Mouse (Mus musculus) layer of hippocampus, adult 2 months (tissue): Measurements from ENCODE around the gene Hes7. TPM values are rescaled to one million over a fixed set of nuclear protein-coding genes. Genes with fewer than 3 reads are reported as not detected.

Experiments used
- DNase-seq, 2 experiments: peaks; one replicate each; pipeline ENCODE4 v3.0.0; 2022; ENCODE audit warnings: low spot score in 2 of 2
- H3K27ac ChIP-seq: fragments of 200-600 bp; 2 replicates; pipeline ENCODE4 v1.8.1; 2022
- H3K4me3 ChIP-seq: fragments of 200-600 bp; 2 replicates; pipeline ENCODE4 v1.8.1; 2022; ENCODE audit warnings: mild to moderate bottlenecking
- CTCF ChIP-seq: fragments of 200-600 bp; conservative IDR thresholded peaks from 2 replicates; pipeline ENCODE4 v1.8.1; 2022; ENCODE audit warnings: antibody characterized with exemption, mild to moderate bottlenecking, moderate library complexity
- total RNA-seq, 2 experiments: library from RNA; stranded (reverse); gene quantifications; 2 replicates each; pipeline ENCODE4 v1.2.3; 2021

Hes7 gene
- total RNA-seq, 2 experiments from 2014 or later, result 0.79 to 1.0 TPM

DNA sequence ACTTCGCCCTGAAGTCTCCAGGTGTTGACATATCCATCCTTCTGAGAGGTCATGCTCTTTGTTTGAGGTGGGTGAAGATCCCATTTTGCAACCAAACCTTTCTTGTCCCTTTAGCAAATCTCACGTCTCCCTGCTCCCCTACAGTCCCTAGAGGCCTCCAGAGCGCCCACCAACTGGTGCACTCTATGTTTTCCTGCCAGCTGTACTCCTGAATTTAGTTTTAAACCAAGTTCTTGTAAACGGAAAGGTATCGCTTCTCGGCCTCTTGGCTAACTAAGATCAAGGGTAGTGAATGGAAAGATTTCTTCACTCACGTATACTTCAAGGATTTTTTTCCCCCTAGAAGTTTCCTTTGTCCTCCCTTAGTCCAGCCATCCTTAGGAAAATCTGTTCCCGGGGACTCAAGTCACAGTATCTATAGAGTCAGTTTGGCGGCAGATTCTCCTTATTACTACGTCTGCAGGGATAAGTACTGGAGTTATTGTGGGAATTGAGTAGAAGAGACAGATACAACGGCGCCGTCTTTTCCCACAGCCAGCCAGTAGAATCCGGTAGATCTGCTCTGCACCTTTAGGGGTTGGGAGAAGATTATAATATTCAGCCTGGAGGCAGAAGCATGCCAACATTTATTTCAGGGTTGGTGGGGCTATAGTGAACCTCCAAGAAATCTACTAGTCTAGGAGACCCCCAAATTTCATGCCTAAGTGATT, 603 bp upstream of the Hes7 start:
- DNase-seq, result no peak
- TF ChIP-seq CTCF, result no peak
- no peak overlapping the region for H3K4me3 ChIP-seq
- no peak overlapping the region for H3K27ac ChIP-seq

DNA sequence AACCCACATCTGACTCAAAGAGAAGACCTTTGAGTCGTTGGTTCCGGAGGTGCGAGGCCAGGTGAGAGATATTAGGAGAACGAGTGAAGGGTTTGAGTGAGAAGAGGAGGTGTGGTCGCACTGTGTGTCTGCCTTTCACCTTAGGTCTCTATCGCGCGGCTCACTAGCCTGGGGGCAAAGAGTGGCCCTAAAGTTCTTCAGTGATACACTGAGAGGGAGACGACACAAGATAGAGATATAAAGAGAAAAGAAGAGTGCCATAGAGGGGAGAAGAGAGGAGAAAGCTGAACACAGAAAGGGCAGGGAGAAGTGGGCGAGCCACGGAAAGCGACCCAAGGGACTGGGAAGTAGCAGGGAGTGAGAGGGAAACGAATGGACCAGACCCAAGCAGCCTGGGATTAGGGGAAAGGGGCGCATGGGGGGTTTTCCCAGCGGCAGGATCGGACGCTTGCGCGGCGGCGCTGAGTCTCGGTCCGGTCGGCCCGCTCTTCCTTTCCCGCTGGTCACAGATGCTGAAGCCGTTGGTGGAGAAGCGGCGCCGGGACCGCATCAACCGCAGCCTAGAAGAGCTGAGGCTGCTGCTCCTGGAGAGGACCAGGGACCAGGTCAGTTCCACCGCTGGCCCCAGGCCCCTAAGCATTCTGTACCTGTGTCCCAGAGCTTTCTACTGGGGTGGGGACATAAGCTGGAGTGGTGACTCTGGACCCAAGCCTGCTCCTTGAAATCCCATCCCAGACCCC, 967 bp downstream of the Hes7 start:
- no peak for TF ChIP-seq CTCF
- Histone ChIP-seq H3K27ac (peak overlapping the region; percentile 95), H3K4me3 (peak overlapping the region; percentile 72)
- DNase-seq, result no peak

DNA sequence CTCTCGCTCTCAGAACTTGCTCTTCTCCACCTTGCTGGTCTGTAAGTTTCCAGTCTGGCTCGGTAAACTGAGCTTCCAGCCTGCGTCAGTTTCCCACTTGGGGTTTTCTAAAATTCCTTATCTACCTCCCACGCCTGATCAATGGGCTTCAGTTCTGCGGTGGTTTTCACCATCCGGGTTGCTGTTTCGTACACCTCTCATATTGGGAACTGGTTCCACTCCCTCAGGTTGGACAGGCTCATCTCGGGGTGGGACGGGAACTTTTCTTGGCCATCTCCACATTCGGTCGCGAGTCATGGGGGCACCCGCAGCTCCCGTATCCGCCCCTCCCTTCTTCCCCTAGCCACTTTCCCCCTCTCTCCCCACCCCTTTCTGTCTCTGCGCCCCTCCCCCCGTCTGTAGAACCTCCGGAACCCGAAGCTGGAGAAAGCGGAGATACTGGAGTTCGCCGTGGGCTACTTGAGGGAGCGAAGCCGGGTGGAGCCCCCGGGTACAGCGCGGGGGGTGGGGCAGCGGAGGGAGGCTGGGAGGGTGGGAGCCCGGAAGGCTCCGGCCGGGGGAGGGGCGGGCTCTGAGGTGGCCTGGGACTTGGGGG, 1.6 kb downstream of the Hes7 start:
- H3K4me3 ChIP-seq, result peak overlapping the region; percentile 72

DNA sequence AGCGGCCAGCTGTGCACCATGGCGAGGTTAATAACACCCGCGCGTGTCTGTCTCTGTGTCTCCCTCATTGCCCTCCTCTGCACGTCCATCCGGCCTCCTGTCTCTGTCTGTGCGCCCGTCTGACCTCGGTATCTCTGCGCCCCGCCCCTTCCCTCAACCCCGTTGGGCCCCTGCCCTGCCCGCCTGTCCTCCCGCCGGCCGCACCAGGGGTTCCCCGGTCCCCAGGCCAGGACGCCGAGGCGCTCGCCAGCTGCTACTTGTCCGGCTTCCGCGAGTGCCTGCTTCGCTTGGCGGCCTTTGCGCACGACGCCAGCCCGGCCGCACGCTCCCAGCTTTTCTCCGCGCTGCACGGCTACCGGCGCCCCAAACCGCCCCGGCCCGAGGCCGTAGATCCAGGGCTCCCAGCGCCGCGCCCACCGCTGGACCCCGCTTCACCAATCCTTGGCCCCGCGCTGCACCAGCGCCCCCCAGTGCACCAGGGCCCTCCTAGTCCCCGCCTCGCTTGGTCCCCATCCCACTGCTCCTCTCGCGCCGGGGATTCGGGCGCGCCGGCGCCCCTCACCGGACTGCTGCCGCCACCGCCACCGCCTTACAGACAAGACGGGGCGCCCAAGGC, 2.2 kb downstream of the Hes7 start, which contains the start of gene 9130213A22Rik:
TSS of gene 9130213A22Rik (minus strand) at position 254 of the 616 bp plus-strand sequence.
- DNase-seq, result peak; percentile 84 to 89
- TF ChIP-seq CTCF, result peak; percentile 82
- Histone ChIP-seq H3K27ac (peak within 1 kb of the TSS; percentile 95), H3K4me3 (peak within 1 kb of the TSS; percentile 72)

More for the DNA sequence above, 1.6 kb downstream of the Hes7 start:
- H3K27ac ChIP-seq, result peak overlapping the region; percentile 95
- DNase-seq, result no peak
- TF ChIP-seq CTCF, result no peak

DNA sequence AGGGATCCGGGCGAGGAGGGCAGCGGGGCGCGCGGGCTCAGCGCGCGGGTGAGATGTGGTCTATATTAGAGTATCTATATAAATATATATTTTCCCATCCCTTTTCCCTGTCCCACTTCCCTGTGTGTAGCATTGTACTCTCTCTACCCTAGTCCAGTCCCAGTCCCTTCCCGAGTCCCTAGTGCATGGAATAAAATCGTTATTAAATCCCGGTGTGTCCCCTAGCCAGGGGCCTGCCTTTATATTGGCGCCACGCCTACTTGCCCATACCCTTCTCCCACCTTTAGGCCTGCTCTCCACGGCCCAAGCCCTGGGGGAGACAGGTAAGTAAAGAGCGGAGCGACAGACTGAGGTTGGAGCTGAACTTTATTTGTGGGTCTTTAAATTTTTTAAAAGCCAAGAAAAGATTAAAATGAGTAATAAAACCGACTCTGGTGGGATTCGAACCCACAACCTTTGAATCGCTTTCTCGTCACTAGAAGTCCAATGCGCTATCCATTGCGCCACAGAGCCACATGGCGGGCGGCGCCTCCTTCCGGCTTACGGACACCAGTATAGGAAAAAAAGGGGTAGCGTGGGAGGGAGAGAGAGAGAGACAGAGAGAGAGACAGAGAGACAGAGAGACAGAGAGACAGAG, 3.0 kb downstream of the Hes7 start:
- Histone ChIP-seq H3K4me3 (peak overlapping the region; percentile 72), H3K27ac (peak overlapping the region; percentile 95)
- DNase-seq, result peak; percentile 93 to 97
- TF ChIP-seq CTCF, result peak; percentile 33

DNA sequence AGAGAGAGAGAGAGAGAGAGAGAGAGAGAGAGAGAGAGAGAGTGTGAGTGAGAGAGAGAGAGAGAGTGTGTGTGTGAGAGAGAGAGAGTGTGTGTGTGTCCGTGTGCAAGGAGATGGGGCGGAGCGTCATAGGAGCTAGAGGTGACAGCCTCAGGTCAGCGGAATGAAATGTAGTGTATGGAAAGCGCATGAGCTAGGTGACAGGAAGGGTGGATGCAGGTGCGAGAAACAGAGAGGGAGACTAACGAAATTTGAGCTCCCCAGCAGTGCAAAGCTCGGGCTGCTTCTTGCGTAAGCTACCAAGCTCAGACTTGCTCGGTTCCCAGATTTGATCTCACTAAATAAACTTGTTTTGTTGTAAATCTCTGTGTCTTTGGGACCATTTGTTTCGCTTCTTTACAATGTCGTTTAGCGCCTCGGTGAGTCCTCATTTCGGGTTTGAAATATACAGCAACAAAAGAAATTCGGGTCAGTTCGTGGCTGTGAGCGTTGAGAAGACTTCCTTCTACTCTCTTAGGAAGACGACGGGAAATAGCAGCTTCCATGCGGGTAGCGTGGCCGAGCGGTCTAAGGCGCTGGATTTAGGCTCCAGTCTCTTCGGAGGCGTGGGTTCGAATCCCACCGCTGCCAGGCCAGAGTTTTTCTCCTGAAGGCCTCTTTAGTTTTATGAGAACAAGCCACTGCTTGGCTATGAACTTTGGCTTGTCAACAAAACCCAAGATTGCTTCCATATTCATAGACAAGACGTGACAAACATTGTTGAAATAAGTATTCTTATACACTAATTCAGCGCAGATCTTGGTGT, 3.7 kb downstream of the Hes7 start:
- no peak for TF ChIP-seq CTCF
- DNase-seq, result peak; percentile 92 to 93
- Histone ChIP-seq H3K4me3 (peak overlapping the region; percentile 72), H3K27ac (peak overlapping the region; percentile 95)

DNA sequence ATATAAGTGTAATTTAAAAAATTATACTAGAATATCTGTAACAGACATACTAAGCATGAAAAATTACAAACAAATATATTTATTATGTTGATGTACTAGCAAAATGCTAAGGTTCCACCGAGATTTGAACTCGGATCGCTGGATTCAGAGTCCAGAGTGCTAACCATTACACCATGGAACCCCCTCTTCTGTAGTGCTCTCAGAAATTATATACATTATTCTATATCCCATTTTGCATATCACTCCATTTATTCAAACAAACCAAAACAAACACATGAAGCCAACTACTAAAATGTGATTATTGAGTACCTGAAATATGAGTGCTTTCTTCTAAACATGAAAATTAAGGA, 4.3 kb downstream of the Hes7 start:
- Histone ChIP-seq H3K4me3 (peak overlapping the region; percentile 72), H3K27ac (peak overlapping the region; percentile 95; the same call in 1 of the 2 replicates)
- no peak for TF ChIP-seq CTCF
- peak in 1 of 2 experiments; percentile 66 for DNase-seq

DNA sequence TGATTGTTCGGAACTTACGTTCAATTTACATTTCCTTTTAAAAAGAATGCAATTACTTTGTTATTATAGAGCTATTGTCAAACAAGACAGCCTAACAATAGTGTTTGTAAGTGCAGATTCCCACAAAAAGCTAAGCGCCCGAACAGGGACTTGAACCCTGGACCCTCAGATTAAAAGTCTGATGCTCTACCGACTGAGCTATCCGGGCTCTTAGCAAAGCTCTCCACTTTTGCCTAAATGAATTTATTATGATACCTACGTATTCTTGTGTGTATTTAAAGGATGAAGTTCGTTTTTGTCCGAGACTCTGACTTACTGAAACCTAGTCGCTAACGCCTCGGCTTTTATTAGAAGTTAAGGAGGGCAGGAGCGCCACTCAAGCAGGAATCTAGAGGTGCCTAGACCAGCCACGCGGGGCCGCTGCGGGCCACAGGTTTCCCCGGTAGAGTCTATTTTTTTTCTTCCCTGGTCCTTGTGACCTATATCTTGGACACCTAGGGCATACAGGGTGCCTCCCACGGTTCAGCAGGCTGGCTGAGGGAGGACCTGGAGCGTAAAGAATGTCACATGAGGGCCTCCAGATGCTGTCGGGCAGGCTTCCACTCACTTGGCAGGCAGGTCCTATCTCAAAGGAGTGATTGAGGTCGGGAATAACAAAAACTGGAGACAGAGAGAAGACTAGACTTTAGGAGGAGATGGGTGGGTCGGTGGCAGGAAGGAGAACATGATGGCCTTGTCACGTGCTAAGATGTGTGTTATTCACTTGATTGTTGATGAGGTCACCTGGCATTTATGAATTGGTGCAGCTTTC, 5.0 kb downstream of the Hes7 start:
- DNase-seq, result peak; percentile 82 to 83
- Histone ChIP-seq H3K4me3 (peak overlapping the region; percentile 72), H3K27ac (peak overlapping the region; percentile 90)
- peak; percentile 84 for TF ChIP-seq CTCF

DNA sequence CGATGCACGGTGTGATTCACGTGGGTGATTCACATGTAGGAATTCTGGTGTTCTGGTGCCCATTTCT, 5.5 kb downstream of the Hes7 start, which contains the start of gene Aloxe3:
TSS of gene Aloxe3 (plus strand) at position 45 of the 67 bp plus-strand sequence.
- DNase-seq, result no peak
- H3K27ac ChIP-seq, result peak within 1 kb of the TSS; percentile 90
- peak within 1 kb of the TSS; percentile 72 for H3K4me3 ChIP-seq
- no peak for TF ChIP-seq CTCF

DNA sequence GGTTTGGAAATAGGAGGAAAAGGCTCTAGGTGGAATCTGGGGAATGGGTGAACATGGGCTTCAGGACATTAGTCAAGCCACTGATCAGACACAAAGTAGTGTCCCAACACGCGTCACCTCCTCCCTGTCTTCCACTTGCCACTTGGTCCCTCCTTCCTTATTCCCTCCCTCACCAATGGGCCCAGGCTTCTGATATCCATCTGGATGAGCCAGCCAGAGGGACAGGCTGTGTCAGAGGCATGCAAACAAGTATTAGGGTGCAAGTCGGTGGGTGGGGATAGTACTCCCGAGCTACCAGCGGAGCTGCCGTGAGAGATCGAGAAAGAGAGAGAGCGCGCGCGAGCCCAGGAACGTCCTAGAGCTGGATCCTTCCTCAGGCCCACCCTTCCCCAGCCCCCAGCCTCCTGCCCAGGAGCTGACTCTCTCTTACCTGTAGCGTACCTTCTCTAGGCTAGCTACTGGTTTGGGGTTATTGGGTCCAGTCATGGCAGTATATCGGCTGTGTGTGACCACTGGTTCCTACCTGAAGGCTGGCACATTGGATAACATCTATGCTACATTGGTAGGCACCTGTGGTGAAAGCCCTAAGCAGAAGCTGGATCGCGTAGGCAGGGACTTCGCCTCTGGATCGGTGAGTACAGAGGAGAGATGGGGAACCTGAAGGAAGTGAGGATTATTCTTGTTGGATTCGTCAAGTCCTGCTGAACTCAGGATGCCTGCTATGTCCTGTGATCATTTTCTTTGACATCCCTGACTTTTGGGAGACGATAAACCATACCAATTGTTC, 5.9 kb downstream of the Hes7 start:
- peak overlapping the region; percentile 90 for H3K27ac ChIP-seq
- H3K4me3 ChIP-seq, result peak overlapping the region; percentile 72
- no peak for TF ChIP-seq CTCF
- no peak for DNase-seq

DNA sequence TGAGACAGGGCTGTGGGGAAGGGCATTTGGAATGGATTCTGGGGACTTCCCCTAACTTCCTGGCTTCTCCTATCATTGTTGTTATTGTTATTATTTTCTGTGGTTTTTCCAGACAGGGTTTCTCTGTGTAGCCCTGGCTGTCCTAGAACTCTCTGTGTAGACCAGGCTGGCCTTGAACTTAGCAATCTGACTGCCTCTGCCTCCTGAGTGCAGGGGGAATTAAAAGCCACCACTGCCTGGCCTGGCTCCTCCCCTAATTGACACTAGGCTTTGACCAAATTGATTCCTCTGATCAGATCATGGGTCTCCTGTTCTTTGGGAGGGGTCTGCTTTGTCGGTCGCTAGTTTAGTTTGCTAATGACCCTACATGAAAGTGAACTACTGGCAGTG, 6.5 kb downstream of the Hes7 start:
- peak overlapping the region; percentile 90; the same call in 1 of the 2 replicates for H3K27ac ChIP-seq

More for the DNA sequence above, 6.5 kb downstream of the Hes7 start:
- no peak overlapping the region; the same call in 1 of the 2 replicates for H3K4me3 ChIP-seq
- no peak for TF ChIP-seq CTCF
- DNase-seq, result no peak
